Mouse (Mus musculus) spleen, postnatal 36 days (tissue): ENCODE data around the gene Slc12a4.
A peak's percentile ranks its signal among the peaks of the same experiment; 100 is the strongest.
"Not testable (repeated sequence)": the region's sequence is repeated elsewhere in the genome, so short reads cannot be mapped to it uniquely, and the experiment has no call there.

Experiments used
- DNase-seq, 2 experiments: peaks; one replicate each; pipeline ENCODE4 v3.0.0; 2022; ENCODE audit warnings: low spot score in 2 of 2, mixed read lengths in 1 of 2

Gene Slc12a4

DNA sequence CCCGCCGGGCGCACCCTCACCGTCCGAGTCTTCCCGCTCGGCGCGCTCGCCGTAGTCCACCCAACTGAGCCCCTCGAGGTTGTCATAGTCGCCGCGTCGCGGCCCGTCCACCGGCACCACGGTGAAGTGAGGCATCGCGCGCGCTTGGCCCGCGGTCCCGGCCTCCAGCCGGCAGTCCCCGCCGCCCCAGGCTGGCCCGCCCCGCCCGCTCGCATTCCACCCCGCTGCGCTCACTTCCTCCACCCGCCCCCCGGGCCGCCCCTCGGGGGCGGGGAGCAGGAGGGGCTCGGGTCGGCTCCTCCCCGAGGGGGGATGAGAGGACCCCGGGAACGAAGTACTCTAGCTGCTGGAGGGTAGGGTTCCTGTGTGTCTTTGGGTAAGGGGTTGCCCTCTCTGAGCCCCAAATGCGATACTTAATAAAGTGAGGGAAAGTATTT lies at the start of gene Slc12a4:
Slc12a4 (minus strand) TSS at position 193 of the 437 bp plus-strand sequence.
- peak; percentile 77 to 79 for DNase-seq

DNA sequence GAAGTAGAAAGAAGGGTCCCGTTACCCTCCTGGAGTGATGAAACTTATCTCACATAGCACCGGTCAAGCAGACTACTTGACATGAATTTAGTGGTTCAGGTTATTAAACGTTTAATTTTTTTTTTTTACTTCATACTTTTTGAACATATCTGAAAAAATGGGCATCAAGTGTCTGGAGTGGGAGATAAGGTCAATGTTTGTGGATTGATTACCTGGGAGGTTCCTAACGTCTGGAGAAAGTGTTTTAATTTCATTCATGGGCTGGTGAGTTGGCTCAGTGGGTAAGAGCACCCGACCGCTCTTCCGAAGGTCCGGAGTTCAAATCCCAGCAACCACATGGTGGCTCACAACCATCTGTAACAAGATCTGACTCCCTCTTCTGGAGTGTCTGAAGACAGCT lies 46.3 kb upstream of the Slc12a4 start:
- DNase-seq: not testable (repeated sequence)

DNA sequence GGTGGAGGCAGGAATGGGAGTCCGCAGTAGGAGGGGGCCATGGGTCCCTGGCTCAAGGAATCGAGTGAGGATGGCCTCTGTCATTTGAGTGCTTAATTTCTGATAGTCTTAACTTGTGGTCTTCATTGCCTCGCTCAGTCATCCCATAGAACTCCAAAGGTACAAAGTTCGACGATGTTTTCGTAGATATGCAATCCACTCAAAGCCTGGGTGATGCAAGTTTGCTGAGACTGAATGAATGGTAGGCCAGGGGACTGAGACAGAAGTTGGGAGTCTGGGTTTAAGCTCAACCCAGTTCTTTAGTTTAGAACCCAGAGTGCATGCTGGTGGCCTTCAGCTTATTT lies 45.7 kb upstream of the Slc12a4 start, which contains the start of gene Ddx28:
Ddx28 (minus strand) TSS at position 240 of the 344 bp plus-strand sequence.
- DNase-seq: no peak

DNA sequence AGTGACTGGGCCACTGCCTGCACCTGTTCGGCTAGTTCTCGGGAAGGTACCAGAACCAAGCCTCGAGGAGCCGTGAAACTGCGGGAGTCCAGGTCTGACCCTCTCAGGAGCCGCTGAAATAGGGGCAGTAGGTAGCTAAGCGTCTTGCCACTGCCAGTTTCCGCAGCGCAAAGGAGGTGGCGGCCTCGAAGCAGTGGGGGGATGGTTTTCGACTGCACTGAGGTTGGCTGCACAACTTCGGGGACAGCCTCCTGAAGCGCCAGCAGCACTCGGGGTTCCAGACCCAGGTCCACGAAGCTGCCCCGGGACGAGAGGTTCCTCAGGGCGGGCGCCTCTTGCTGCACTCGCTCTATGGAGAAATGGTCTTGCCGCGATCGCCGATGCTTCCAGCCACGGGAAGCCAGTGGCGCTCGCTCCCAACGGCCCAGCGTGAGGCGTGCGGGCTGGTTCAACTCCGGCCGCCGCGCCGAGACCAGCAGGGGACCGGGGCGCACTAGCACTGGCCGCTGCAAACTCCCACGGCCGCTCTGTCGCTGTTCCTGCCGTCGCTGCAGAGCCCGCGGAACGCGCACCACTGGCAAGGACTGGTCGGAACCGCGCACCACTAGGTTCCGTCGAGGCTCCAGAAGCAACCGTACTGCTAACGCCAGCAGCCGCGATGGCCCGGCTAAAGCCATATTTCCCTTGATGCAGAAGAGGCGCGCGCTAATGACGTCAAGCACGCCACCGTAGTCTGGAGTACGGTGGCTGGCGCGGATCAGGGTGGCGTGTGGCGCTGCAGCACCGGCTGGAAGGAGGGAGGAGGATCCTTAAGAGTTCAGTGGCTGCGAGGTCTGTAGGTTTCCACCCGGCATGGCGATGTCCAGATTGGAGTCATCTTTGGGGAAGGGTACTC lies 45.1 kb upstream of the Slc12a4 start:
- peak; percentile 86 to 89 for DNase-seq

DNA sequence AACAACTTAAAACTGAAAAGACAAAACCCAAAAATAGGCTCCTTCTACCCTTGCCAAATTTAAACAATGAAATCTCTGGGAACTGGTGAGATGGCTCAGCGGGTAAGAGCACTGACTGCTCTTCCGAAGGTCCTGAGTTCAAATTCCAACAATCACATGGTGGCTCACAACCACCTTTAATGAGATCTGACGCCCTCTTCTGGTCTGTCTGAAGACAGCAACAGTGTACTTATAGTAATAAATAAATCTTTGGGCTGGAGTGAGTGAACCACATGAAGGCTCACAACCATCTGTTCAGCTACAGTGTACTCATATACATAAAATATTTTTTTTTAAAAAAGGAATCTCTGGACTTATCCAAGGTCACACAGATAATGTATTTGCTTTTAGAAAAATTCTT lies 42.0 kb upstream of the Slc12a4 start:
- DNase-seq: not testable (repeated sequence)

DNA sequence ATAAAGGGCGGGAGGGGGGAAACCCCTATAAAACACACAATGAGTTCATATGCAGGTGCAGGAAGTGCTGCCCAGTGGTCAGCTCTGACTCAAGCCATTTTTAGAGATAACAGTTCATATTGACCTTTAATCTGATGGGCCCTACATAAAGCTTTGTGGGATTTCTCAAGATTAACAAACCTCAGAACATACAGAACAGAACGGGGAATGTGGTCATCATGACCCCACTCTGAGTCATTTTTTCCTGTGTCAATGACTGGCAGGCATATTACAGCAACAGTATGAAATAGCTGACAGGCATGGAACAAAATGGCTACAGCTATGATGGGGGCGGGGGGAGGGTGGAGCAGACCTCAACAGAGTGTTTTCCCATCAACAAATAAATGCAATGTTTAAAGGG lies 41.2 kb upstream of the Slc12a4 start:
- DNase-seq: no peak

DNA sequence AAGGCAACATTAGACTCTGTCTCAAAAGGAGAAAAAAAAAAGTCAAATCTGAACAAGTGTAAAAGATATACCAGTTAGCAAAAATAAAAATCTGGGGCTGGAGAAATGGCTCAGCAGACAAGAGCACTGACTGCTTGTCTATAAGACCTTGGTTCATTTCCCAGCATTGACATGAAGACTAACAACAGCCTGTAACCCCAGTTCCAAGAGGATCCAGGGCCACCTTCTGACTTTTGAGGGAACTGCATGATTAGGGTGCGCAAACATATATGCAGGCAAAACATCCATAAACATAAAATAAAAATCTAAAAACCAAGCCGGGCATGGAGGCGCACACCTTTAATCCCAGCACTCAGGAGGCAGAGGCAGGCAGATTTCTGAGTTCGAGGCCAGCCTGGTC lies 40.5 kb upstream of the Slc12a4 start:
- no peak for DNase-seq

DNA sequence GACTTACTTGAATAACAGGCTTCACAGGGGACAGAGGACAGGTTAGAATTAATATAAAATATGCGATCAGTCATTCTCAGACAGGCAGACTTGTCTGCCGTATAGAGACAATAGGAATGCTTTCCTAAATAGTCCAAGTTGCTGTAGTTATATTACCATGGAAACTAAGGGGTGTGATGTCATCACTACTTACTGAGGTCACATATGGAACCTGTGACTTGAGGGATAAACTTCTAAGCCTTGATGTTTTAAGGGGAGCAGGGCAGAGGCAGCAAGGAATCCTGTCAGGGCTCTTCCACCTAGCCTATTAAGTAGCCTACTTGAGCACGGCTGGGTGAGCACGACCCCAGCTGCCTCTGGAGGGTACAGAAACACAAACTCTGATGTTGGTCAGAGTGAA lies 40.0 kb upstream of the Slc12a4 start, which contains the start of gene Dpep2nb:
Dpep2nb (minus strand) TSS at position 101 of the 400 bp plus-strand sequence.
- no peak for DNase-seq

DNA sequence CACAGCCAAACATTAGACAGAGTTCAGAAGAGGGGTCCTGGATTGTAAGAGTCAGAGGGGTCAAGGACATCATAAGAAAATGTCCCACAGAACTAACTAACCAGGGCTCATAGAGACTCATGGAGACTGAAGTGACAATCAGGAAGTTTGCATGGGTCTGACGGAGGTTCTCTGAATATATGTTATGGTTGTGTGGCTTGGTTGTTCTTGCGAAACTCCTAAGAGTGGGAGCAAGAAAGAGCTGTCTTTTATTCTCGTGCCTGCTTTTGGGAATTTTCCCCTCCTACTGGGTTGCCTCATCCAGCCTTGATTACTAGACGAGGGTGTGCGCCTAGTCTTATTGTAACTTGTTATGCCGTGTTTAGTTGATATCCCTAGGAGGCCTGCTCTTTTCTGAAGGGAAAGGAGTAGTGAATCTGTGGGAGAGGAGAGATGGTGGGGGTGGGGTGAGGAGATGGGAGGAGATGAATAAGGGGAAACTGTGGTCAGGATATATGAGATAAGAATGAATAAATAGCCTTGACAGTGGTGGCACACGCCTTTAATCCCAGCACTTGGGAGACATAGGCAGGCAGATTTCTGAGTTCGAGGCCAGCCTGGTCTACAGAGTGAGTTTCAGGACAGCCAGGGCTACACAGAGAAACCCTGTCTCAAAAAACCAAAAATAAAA lies 38.8 kb upstream of the Slc12a4 start:
- DNase-seq: no peak

DNA sequence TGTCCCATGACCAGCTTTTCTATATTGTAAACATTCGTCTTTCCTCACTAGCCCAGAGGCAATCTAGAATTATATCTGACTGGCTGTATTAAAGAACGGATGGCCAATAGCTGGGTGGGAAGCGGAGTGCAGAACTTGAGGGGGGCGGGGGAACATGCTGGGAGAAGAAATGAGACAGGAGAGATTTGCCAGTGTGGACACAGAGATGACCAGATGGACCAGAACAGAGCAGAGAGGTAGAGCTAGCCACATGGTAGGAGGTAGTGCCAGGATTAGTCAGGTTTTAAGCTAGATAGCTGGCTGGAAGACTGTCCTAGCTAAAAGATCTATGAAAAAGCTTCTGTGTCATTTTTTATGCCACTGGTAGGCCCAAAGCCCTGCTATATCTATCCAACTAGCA lies 36.0 kb upstream of the Slc12a4 start:
- no peak for DNase-seq

DNA sequence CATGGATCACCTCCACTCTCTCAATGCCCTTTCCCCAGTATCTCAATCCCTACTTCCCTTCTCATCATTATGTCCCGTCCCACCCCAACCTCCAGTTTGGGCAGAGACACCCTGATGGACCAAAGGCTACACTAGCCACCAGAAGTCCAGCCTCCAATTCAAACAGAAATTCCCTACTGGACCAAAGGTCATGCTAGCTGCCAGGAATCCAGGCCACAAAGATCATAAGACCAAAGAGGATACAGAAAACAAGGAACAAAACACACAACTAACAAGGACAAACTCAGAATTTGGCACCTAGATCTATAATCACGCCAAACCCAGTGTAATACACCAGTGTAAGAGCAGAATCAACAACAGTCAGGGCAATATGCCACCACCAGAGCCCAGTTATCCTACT lies 33.1 kb upstream of the Slc12a4 start:
- DNase-seq: no peak

DNA sequence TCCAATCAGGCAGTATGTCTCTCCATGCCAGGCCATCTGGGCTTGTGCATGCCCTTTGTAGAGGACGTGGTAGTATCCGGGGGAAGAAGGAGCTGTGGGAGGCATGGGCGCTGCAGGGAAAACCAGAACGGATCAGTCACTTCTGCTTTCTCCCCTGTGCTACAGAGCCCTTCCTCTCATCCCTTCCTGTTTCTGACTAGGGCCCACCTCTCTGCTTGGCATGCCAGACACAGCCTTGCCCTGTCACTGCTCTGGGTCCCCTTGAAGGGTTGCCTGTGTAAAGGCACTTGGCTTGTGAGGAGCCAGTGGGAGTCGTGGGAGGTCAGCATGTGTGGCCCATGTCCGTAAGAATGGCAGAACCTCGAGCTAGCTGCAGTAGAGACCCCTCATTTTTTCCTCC lies 30.5 kb upstream of the Slc12a4 start:
- DNase-seq: peak; percentile 31 to 54

DNA sequence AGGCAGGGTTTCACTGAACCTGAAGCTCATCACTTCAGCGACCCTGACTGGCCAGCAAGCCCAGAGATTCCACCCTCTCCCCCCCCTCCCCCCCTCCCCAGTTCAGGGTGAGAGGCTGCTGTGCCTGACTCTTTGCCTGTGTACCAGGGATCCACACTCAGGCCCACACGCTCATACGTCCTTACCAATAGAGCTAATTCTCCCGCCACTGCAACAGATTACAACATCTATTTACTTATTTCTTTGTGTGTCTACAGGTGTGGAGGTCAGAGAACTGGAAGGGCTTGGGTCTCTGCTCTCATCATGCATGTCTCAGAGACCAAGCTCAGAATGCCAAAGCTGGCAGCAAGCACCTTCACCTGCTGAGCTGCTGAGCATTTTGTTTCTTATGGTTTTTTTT lies 27.3 kb upstream of the Slc12a4 start:
- DNase-seq: no peak

DNA sequence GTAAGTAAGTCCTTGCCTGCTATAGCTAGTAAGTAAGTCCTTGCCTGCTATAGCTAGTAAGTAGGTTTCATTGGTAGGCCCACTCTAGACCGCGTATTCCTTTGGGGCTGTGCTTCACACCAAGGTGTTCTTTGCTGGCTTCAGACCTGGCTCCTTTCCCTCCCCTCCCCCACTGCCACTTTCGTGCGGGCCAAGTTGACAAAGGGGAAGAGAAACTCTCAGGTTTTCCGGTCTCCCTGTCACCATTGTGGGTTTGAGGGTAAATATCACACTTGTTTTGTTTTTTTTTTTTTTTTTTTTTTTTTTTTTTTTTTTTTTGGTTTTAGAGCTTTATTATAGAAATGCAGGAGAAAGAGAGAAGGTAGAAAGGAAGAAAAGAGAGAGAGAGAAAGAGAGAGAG lies 26.6 kb upstream of the Slc12a4 start:
- peak; percentile 85 to 88 for DNase-seq

DNA sequence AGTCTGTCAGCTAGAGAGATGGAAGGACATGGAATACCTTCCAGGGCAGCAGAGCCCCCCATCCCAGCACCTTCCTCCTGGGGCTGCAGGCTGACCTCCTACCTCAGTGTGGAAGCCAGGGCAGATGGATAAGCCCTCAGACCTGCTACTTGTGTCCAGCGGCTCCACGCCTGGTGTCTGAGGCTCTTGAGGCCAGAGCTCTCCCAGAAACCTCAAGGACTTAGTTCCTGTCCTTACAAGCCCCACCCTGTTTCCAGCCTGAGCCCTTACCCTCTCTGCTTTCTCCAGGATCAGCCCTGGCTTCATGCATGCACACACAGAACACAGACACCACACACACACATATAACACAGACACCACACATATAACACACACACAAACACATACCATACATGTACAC lies 25.6 kb upstream of the Slc12a4 start:
- no peak for DNase-seq

DNA sequence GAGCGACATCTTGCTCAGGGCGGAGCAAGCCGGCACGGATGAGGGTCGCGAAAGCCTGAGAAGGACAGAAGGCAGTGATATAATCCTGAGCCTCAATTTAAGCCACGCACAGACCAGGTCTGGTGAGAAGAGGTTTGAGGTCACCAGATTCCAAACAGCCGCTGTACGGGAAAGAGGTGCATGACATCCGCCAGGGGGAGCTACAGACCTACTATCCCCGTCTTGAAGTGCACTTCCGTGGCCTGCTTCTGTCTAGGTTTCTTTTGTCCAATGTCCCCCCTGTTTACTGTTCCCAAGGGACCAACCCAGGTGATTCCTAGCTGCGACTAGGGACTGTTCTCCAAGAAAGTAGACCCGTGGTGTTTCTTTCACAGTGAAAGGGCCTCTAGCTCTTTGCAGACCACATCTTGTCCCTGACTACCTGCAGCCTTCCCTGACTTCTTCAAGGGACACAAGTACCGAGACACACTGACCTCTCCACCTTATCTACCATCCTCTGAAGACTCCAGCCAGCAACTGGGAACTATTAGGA lies 25.0 kb upstream of the Slc12a4 start, which contains the start of gene Dus2:
Dus2 (plus strand) TSS at position 482 of the 532 bp plus-strand sequence.
- peak; percentile 75 to 82 for DNase-seq

DNA sequence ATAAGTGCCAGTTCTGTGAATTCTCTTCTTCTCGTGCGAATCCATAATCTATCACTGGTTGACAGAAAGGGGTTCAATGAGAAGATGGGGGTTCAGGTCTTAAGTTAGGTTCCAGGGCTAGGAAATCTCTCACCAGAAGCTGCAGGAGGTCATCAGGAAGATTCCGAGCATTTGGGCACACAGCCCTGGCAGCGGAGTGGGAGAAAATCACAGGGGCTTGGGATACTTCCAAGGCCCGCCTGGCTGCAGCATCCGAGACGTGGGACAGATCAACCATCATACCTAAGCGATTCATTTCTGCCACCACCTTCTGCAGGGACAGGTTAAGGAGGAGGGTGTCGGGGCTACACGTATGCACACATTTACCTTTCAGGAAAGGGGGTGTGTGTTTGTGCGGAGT lies 22.6 kb upstream of the Slc12a4 start:
- no peak for DNase-seq

DNA sequence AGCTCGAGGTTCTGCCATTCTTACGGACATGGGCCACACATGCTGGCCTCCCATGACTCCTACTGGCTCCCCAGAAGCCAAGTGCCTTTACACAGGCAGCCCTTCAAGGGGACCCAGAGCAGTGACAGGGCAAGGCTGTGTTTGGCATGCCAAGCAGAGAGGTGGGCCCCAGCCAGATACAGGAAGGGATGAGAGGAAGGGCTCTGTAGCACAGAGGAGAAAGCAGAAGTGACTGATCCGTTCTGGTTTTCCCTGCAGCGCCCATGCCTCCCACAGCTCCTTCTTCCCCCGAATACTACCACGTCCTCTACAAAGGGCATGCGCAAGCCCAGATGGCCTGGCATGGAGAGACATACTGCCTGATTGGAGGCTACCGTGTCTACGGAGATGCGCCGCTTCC lies 17.5 kb upstream of the Slc12a4 start:
- DNase-seq: not testable (repeated sequence)

DNA sequence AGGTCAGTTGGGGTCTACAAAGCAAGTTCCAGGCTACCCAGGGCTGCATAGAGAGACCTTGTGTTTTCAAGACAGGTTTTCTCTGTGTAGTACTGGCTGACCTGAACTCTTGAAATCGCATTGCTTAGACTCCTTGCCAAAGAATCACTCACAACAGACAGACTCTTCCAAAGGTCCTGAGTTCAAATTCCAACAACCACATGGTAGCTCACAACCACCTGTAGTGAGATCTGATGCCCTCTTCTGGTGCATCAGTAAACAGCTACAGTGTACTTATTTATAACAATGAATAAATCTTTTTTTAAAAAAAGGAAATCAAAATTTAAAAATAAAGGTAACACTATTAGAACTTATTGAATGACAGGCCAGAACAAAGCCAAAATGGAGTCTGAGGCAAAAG lies 15.2 kb upstream of the Slc12a4 start:
- no peak for DNase-seq

DNA sequence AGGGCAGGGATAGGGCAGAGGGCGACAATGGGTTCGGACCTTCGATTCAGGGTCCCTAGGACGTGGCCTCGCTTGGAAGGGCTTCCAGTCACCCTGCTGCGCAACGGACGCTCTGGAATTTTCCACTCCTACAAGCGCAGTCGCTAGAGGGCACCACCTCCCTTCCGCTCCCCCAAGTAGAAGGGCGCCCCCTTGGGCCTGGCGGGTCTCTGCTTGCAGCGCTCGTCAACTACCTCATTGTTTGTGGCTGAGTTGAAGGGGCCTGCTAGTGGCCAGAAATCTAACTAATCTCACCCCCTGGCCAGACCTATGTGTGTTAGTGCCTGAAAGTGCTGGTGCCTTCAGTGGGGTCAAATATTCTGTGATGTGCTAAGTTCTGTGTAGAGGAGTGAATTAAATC lies 13.4 kb upstream of the Slc12a4 start, which contains the start of gene Dpep3:
Dpep3 (minus strand) TSS at position 105 of the 400 bp plus-strand sequence.
- DNase-seq: no peak

DNA sequence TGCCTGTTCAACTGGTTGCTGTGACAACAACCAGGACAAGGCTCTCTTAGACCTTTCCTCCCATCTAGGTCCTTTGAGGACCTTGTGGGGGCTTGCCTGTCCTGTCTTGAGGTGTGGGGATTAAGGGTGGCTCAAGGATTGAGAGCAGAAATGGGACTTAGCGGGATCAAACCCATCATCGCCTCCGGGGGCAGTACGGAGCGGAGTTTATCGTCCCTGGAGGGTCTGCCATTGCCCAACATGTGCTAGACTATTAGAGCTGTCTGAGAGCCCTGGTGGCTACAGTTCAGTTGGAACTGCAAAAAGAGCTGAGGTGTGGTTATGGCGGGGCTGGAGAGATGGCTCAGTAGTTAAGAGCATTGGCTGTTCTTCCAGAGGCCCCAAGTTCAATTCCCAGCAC lies 9.5 kb upstream of the Slc12a4 start:
- DNase-seq: no peak

DNA sequence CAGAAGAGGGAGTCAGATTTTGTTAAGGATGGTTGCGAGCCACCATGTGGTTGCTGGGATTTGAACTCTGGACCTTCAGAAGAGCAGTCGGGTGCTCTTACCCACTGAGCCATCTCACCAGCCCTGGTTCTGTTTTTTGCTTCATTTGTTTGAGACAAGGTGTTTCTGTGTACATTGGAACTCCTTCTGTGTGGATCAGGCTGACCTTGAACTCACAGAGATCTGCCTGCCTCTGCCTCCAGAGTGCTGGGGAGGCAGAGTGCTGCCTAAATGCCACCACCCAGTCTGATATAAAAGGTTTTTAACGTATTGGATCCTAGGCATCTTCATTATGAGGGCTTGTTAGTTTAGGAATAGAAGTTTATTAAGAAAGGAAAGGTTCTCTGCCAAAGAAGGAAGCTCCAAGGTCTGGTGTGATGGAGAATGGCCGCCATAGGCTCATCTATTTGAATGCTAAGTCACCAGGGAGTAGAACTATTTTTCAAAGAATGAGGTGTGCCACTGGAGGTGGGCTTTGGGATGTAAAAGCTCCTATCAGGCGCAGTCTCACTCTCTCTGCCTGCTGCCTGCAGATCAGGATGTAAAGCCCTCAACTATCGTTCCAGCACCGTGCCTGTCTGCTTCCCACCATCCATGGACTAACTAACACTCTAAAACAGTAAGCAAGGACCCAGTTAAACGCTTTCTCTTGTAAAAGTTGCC lies 5.3 kb upstream of the Slc12a4 start:
- no peak for DNase-seq
